Mouse (Mus musculus) bone marrow macrophage, adult 2 months (primary cell): Measurements from ENCODE around the gene Eif2ak4. TPM values are rescaled to one million over a fixed set of nuclear protein-coding genes. Genes with fewer than 3 reads are reported as not detected.
A peak's percentile ranks its signal among the peaks of the same experiment; 100 is the strongest.

Experiments used
- H3K27ac ChIP-seq: 2 replicates; pipeline ENCODE4 v1.5.1; 2012; ENCODE audit warnings: low read depth, low read length; ENCODE audit not compliant: insufficient read depth
- H3K4me1 ChIP-seq: 2 replicates; pipeline ENCODE4 v1.6.1; 2012; ENCODE audit warnings: low read length; ENCODE audit not compliant: control insufficient read depth, insufficient read depth
- H3K4me3 ChIP-seq: 2 replicates; pipeline ENCODE4 v1.5.1; 2012; ENCODE audit warnings: mild to moderate bottlenecking, low read length, moderate library complexity; ENCODE audit not compliant: insufficient read depth
- CTCF ChIP-seq: IDR thresholded peaks from 2 replicates; pipeline ENCODE4 v1.5.1; 2012; ENCODE audit warnings: low read depth, mild to moderate bottlenecking, low read length, moderate library complexity
- POLR2A ChIP-seq: IDR thresholded peaks from 2 replicates; pipeline ENCODE4 v1.6.1; 2012; ENCODE audit warnings: mild to moderate bottlenecking, low read depth, low read length, borderline replicate concordance
- polyA plus RNA-seq: library from polyadenylated mRNA; stranded (reverse); fragments of >200 nt; gene quantifications from 2 replicates; pipeline ENCODE4 v1.2.4, GENCODE M21; 2012; ENCODE audit not compliant: missing spikeins, insufficient read depth, insufficient read length

Gene Eif2ak4
- polyA plus RNA-seq, 1 experiment: 12.0 TPM

GRCm38 (mm10) chr2:118480886-118481285 is 92.5 kb downstream of the Eif2ak4 start:
- Histone ChIP-seq H3K4me3 (no peak overlapping the region), H3K27ac (no peak overlapping the region), H3K4me1 (peaks cover 7% of the 10 kb centered on the region)
- TF ChIP-seq CTCF: no peak
- TF ChIP-seq POLR2A: no peak

GRCm38 (mm10) chr2:118483032-118483431 is 94.6 kb downstream of the Eif2ak4 start:
- H3K4me1 ChIP-seq: peaks cover 13% of the 10 kb centered on the region
- no peak overlapping the region for H3K4me3 ChIP-seq
- no peak overlapping the region for H3K27ac ChIP-seq
- TF ChIP-seq CTCF (no peak), POLR2A (no peak)

- Histone ChIP-seq H3K4me1 (peaks cover 17% of the 10 kb centered on the region), H3K4me3 (no peak overlapping the region), H3K27ac (no peak overlapping the region)
- TF ChIP-seq POLR2A (no peak), CTCF (no peak)
These were observed 96.0 kb downstream of the Eif2ak4 start for GRCm38 (mm10) chr2:118484386-118484898.

GRCm38 (mm10) chr2:118485415-118485814 is 97.0 kb downstream of the Eif2ak4 start:
- Histone ChIP-seq H3K27ac (no peak overlapping the region), H3K4me1 (peaks cover 22% of the 10 kb centered on the region), H3K4me3 (no peak overlapping the region)
- no peak for TF ChIP-seq CTCF
- TF ChIP-seq POLR2A: no peak

GRCm38 (mm10) chr2:118486933-118487332 is 98.5 kb downstream of the Eif2ak4 start:
- TF ChIP-seq CTCF (peak; percentile 98), POLR2A (no peak)
- H3K4me1 ChIP-seq: peaks cover 36% of the 10 kb centered on the region
- no peak overlapping the region for H3K27ac ChIP-seq
- no peak overlapping the region for H3K4me3 ChIP-seq

GRCm38 (mm10) chr2:118487806-118488205 is 99.4 kb downstream of the Eif2ak4 start:
- no peak overlapping the region for H3K4me3 ChIP-seq
- no peak overlapping the region for H3K27ac ChIP-seq
- H3K4me1 ChIP-seq: peaks cover 38% of the 10 kb centered on the region
- TF ChIP-seq POLR2A (no peak), CTCF (no peak)

- Histone ChIP-seq H3K4me3 (peak overlapping the region; percentile 6; the same call in 1 of the 2 replicates), H3K4me1 (peaks cover 38% of the 10 kb centered on the region)
- TF ChIP-seq CTCF: no peak
These were observed 102.0 kb downstream of the Eif2ak4 start for GRCm38 (mm10) chr2:118490241-118491091.

GRCm38 (mm10) chr2:118491281-118491731 is 102.9 kb downstream of the Eif2ak4 start:
- Histone ChIP-seq H3K27ac (peak overlapping the region; percentile 88), H3K4me3 (no peak overlapping the region), H3K4me1 (peaks cover 38% of the 10 kb centered on the region)
- TF ChIP-seq POLR2A (no peak), CTCF (no peak)

More at GRCm38 (mm10) chr2:118490241-118491091, 102.0 kb downstream of the Eif2ak4 start:
- peak overlapping the region; percentile 88 for H3K27ac ChIP-seq

GRCm38 (mm10) chr2:118491741-118492395 is 103.5 kb downstream of the Eif2ak4 start:
- no peak for TF ChIP-seq CTCF
- no peak for TF ChIP-seq POLR2A
- no peak overlapping the region for H3K4me3 ChIP-seq
- peak overlapping the region; percentile 88 for H3K27ac ChIP-seq
- H3K4me1 ChIP-seq: peaks cover 38% of the 10 kb centered on the region

GRCm38 (mm10) chr2:118495024-118495423 is 106.6 kb downstream of the Eif2ak4 start:
- Histone ChIP-seq H3K4me3 (no peak overlapping the region), H3K27ac (no peak overlapping the region), H3K4me1 (peaks cover 28% of the 10 kb centered on the region)
- no peak for TF ChIP-seq POLR2A
